Mouse (Mus musculus): ENCODE results near the gene Grin2b.
"Not testable (repeated sequence)": the region's sequence is repeated elsewhere in the genome, so short reads cannot be mapped to it uniquely, and the experiment has no call there.

Gene Grin2b

GRCm38 (mm10) chr6:135798202-135798992 lies 374.9 kb downstream of the Grin2b start:
- no peak for DNase-seq (ENCODE audit: low spot score)

DNA sequence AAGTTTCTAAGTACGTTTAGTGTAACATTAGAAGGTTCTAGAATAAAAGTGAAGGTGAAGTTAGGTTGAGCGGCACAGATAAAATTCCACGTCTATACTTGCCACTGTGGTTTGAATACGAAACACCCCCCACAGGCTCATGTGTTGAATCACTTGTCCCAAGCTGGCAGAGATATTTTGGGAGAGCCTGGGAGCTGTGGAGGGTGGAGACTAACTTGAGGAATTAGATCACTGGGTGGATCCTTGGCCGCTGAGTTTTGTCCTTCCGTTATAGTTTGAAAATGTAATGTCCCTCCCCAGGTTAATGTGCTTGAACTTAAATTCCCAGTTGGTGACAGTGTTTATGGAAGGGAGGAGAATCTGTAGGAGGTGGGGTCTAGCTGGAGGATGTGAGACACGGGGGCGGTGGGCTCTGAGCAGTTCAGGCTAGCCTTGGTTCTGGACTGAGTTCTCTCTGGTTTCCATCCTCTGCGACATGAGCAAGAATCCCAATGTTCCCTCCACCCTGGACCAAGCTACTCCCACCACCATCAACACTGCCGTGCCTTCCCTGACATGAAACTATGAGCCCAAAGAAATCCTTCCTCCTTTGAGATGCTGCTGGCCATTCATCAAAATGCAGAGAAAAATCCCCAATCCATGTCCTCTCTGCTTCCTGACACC lies 375.8 kb downstream of the Grin2b start:
- DNase-seq (ENCODE audit: low spot score): no peak

DNA sequence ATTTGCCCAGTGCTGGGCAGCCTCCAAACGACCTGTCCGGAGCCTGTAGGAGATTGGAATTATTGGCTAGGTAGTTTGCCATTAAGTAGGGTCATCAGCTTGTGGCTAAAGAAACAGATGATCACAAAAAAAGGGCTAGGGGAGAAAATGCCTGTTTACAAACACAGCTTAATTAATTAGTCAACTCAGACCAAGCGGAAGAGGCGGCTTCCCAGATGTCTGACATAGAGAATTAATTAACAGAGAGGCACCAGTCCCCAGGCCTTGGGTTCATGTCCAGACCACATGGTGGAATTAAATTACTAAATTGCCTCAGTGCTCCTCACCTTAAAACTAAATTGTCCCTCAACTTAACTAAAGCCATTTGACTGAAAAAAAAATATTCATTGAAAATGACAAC lies 376.4 kb downstream of the Grin2b start:
- no peak for DNase-seq (ENCODE audit: low spot score)

DNA sequence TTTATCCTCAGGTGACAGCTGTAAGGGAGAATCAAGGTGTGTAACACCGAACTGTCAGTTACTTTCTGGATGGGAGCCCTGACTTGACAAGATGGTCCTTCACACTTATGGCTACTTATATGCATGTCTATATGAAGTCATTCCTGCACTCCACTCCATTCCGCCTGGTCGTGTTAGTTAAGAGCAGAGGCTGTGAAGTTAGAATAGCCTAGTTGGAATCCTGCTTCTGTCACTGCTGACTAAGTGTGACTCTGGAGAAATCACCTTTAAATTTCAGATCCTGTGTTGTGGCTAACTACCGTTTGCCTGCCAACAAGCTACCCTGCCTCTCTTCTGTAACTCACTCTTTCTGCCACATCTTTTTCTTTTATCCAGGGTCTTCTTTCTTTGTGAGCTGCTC lies 381.9 kb downstream of the Grin2b start:
- no peak for DNase-seq (ENCODE audit: low spot score)

DNA sequence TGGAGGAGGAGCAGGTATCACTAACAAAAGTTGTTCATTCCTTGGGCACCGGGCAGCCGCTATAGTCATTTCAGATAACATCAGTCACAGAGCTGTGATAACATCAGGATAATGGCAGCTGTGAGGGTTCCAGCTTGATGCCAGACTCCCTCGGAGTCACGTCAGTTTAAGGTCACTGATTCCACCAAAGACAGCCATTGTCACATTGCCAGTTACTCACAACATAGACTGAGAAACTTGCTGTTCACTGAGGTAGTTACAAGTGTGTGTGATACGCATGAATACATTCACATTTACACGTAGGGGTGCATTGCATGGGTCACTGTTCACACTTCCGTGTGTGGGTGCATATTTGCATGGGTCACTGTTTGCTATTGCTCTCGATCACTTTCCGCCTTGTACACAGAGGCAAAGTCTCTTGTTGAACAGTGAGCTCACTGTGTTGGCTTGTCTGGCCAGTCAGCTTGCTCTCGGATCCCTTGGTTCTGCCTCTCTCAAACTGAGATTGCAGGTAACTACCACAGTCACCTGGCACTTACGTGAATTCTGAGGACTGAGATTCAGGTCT lies 383.6 kb downstream of the Grin2b start:
- DNase-seq (ENCODE audit: low spot score): no peak

DNA sequence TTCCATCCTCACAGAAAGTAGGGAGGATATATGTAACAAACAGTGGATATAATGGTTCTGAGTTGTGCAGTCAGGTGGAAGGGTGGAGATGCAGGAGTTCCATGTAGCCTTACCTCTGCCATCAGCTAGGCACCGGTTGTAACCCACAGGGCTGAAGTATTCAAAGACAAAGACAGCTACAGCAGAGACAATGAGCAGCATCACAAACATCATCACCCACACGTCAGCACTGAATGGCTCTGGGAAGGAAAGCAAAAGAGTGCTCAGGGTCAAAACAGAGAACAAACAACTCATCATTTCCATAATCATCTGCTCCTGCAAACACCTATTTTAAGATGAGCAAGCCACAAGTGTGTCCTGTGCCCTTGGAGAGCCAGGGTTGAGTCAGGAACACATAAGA lies 398.6 kb downstream of the Grin2b start:
- DNase-seq (ENCODE audit: low spot score): no peak

DNA sequence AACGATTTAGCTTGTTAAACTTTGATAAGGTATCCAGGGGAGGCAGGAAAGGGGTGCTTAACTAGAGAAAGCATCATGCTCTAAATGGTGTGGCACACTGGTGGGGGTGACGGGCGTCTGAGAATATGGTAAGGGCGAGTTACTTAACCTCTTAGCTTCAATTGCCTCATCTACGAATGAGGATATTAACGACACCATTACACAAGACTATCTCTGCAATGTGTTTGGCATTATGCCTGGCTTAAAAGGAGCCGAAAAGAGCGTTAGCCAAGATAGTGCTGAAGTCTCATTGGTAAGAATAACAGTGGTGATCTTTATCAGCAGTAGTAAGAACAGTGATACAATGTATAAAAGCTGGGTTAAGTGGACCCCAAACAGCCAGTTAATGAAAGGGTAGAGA lies 405.7 kb downstream of the Grin2b start:
- no peak for DNase-seq (ENCODE audit: low spot score)

DNA sequence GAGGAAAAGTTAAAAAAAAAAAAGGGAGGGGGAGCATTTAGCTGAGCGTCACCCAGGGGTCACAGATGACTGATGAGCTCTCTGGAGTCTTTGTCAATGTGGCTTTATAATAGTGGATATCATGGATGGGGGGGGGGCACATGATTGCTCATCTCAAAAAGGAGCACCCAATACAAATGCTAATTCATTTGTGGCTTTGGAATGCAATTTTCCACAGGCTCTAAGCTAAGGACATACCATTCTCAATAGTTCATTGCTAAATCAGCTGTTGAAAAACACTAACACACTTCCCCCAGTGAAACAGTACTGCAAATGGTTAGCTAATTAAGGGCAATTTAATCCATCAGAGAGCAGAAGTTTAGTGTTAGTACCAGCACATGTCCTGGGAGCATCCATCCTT lies 414.6 kb downstream of the Grin2b start:
- no peak for DNase-seq (ENCODE audit: low spot score)

DNA sequence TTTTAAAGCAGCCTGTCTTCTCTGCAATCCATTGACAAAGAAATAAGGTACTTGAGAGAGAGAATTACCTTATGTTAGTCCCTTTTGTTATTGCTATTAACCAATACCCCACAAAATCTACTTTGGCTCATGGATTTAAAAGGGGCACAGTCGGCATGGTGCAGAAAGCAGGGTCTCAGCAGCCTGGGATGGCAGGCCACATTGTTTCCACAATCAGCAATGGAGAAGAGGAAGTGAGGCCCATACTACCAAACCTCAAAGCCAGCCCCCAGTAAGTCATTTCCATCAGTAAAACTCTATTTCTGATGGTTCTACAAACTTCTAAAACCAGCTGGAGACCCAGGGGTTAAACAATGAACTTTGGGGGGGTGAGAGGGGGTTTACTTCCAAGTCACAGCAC lies 417.2 kb downstream of the Grin2b start:
- no peak for DNase-seq (ENCODE audit: low spot score)

GRCm38 (mm10) chr6:135748412-135749076 lies 424.8 kb downstream of the Grin2b start:
- no peak for DNase-seq (ENCODE audit: low spot score)

DNA sequence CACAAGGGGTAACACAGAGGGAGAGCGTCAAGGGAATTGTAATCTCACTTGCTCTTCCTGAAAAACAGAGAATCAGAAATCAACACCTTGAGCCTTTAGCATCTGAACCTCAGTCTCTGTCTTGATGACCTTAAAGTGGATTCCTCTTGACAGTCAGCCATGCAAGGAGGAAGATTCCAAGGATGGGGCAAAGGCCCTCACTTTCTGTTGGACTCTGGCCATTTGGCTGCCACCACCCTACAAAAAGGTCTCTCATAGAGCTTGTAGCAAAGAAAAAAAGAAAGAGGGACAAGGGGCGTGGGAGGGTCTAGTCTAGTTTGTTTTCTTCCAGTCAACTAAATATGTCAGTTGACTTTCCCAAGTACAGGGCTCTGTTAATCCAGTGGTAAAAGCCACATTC lies 427.7 kb downstream of the Grin2b start:
- no peak for DNase-seq (ENCODE audit: low spot score)

DNA sequence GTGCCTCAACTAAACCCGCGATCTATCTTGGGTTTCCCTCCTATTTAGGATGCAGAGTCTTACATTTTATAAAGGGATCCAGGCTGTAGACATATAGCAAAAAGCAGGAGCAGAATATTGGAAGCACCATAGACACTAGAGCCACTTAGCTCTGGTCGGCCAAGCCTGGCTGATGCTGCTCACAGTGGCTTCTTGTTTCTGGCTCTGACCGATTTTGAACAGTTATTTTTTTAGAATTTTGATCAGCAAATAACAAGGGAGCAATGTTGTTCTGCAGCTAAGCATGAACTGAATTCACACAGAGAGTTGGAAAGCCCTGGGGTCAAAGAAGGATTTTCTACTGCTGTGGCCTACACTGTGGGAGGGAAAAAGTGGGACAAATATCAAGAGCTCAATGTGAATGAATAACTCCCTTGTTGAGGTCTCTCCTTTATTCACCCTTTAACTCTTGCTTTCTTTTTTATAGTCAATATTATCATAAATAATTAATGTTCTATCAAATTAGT lies 439.0 kb downstream of the Grin2b start:
- no peak for DNase-seq (ENCODE audit: low spot score)

DNA sequence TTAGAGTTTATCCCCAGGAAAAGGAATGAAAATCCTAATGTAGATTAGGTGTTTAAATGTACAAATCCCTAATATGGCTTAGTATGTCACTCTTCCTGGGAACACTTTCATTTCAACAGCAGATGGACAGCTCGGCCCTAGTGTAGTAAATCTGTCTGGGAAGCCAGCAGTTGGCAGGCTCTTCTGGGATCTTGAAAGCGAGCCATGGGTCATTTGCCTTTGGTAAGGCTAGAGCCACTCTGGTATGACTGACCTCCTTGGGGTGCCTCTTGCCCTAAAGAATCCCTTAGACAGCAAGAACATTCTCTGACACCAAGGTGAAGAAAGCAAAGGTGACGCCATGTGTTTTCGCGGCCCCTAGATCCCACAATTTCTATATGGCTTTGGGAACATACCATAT lies 446.2 kb downstream of the Grin2b start:
- no peak for DNase-seq (ENCODE audit: low spot score)

GRCm38 (mm10) chr6:135721706-135722105 lies 451.6 kb downstream of the Grin2b start:
- no peak for DNase-seq (ENCODE audit: low spot score)

- no peak for DNase-seq (ENCODE audit: low spot score)
Observed at GRCm38 (mm10) chr6:135714906-135715305, 458.4 kb downstream of the Grin2b start.

DNA sequence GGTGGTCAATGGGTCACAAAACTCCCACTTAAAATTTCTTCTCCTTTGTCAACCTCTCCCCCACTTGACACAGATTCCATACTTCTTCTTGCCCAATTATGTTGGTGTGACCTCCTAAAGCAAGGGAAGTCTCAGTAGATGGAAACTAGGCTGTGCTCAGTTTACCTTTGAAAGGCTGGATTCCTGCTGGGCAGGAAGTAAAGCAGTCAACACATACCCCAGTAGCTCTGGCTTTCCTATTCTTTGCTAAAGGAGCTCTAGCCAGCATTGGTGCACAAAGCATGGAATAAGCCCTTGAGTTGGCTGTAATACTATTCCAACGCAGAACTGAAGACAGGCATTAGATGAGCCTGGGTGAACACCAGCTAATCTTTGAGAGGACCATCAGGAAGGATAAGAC lies 459.1 kb downstream of the Grin2b start:
- no peak for DNase-seq (ENCODE audit: low spot score)

DNA sequence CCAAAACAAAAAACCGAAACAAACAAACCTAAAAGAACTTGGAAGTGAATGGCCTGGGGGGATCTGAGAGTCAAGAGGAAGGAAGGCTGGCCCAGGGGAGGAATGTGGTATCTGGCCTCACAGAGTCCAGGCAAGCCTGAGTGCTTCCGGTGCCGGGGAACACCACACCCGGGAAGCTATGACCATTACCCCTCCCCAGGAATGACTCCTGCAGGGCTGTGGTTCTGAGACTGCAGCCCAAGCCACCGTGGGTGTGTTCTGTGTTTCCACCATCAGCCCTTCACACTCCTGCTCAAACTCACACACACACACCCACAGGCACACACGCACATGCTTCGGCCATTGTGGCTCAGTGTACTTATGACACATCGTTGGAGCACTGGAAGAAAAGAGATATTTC lies 459.6 kb downstream of the Grin2b start:
- DNase-seq (ENCODE audit: low spot score): no peak

- DNase-seq (ENCODE audit: low spot score): not testable (repeated sequence)
Observed at GRCm38 (mm10) chr6:135706850-135707522, 466.3 kb downstream of the Grin2b start.

DNA sequence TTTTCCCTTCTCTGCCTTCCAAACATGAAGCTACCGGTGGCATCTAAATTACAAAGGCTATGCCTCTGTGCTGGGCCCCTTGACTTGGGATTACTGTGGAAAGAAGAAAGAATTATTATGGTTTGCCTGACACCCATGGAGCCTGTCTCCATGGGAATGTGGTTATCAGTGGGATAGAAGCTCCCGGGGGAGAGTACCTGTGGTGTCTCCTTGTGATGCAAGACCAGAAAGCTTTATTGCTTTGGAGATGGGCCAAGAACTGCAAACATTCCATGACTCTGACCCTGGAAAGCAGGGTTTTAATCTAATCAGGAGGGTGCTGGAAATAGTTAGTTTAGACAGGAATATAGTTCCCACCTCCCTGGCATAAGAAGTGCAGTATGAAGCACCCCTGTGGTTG lies 469.7 kb downstream of the Grin2b start:
- no peak for DNase-seq (ENCODE audit: low spot score)

DNA sequence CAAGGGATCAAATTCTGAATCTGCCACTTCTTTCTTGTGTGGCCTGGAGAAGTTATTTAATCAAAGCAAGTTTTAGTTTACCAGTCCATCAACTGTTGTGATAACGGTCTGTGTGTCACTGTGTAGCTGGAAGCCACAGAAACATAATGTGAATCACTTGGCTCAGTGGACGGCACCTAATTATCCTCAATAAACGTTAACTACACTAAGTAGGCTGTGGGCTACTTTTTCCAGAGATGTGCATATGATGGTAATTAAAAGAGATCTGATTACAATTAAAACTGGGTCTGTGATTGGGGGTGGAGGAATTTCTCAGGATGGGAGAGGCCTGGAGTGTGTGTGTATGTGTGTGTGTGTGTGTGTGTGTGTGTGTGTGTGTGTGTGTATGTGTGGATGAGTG lies 471.9 kb downstream of the Grin2b start:
- no peak for DNase-seq (ENCODE audit: low spot score)

GRCm38 (mm10) chr6:135700717-135701345 lies 472.5 kb downstream of the Grin2b start:
- DNase-seq (ENCODE audit: low spot score): no peak

DNA sequence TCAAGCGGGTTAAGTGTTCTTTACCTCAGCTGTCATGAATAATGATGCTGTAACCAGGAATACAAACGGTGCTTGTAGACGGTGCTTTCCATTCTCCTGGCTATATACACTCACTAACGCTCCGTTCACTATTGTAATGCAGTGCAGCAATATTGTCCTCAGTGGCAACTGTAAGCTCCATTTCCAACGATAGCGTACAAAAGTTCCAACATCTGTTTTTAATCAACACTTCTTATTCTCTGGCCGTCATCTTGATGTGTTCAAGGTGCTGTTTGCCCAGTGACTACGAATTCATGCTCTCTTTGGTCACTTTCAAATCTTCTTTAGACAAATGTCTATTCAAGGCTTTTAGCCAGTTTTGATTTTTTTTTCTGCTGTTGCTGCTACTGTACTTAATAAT lies 480.8 kb downstream of the Grin2b start:
- DNase-seq (ENCODE audit: low spot score): no peak

Measured in layer of hippocampus, adult 9-10 months (tissue).